28 mouse cellular contexts compared by ENCODE assay signal in the genomic region with DNA sequence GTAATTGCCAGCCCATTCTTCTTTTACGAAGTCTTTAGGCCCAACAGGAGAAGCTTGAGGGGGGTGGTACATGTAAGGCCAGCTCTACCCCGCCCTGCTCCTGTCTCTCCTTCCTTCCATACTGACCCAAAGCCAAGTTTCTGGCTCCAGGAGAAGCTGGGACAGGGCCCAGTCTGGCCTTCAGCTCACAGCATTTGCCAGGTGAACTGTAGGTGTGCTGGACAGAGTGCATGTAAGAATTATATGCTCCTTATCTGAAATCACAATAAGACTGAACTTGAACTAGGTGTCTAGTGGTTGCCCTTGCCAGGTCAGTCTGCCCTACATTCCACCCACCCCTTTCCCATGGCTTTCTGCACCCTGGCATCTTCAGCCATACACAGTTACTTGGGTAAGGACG.
DNase-seq lines count a peak whose midpoint lies in the region; ATAC-seq and TF ChIP-seq lines count a peak whose summit lies in the region.
"Had no signal": no experiment of that assay in that cellular context is flagged by ENCODE, and none has a peak within 500 bp of the region (broad histone marks: within the 10 kb centered on the region; RNA-seq: fewer than 3 reads in every experiment).

No protein-coding gene starts in this region.

- no peaks in the 10 kb centered on the region for H3K27me3 ChIP-seq in ES-Bruce4 (ENCODE audit: control insufficient read depth, insufficient read depth, low read length, poor library complexity, severe bottlenecking)
- H3K27me3 ChIP-seq in midbrain, embryonic 15.5 days (replicated peaks), result no peaks in the 10 kb centered on the region
- H3K27me3 ChIP-seq: embryonic facial prominence, embryonic 13.5 days; limb, embryonic 15.5 days had no signal

- TF ChIP-seq POLR2A in ES-Bruce4 (IDR thresholded peaks at IDR 0.05; ENCODE audit: insufficient read depth, low read length), result no peak

- WGBS in midbrain, embryonic 15.5 days, result 92% methylated on average over 3 of the region's 3 CpGs

- peaks cover 14% of the 10 kb centered on the region for H3K36me3 ChIP-seq in ES-Bruce4 (ENCODE audit: control insufficient read depth, insufficient read depth, low read length, poor library complexity, severe bottlenecking)
- no peaks in the 10 kb centered on the region for H3K36me3 ChIP-seq in midbrain, embryonic 15.5 days (replicated peaks)
- H3K36me3 ChIP-seq: embryonic facial prominence, embryonic 13.5 days; heart, embryonic 13.5 days; hindbrain, embryonic 10.5 days; hindbrain, embryonic 15.5 days; limb, embryonic 10.5 days; limb, embryonic 15.5 days had no signal

- no peaks in the 10 kb centered on the region for H3K9me3 ChIP-seq in ES-Bruce4 (replicated peaks; ENCODE audit: control insufficient read depth, insufficient read depth, low read length, poor library complexity, severe bottlenecking)
- H3K9me3 ChIP-seq in midbrain, embryonic 15.5 days, result no peaks in the 10 kb centered on the region
- H3K9me3 ChIP-seq: embryonic facial prominence, embryonic 13.5 days; heart, embryonic 13.5 days; hindbrain, embryonic 10.5 days; hindbrain, embryonic 15.5 days; limb, embryonic 10.5 days; limb, embryonic 15.5 days had no signal

- no peak overlapping the region for H3K4me2 ChIP-seq in midbrain, embryonic 15.5 days
- H3K4me2 ChIP-seq: embryonic facial prominence, embryonic 13.5 days; heart, embryonic 13.5 days; hindbrain, embryonic 15.5 days; limb, embryonic 15.5 days; lung, embryonic 14.5 days had no signal

- H3K4me3 ChIP-seq in ES-Bruce4 (ENCODE audit: low read depth, low read length), result no peak overlapping the region
- H3K4me3 ChIP-seq in midbrain, embryonic 15.5 days, result no peak overlapping the region
- H3K4me3 ChIP-seq: embryonic facial prominence, embryonic 13.5 days; gastrocnemius, adult 2 months; heart, embryonic 13.5 days; hindbrain, embryonic 10.5 days; hindbrain, embryonic 15.5 days; limb, embryonic 10.5 days; limb, embryonic 15.5 days had no signal

- H3K27ac ChIP-seq in ES-Bruce4 (ENCODE audit: insufficient read depth, low read length), result 0 out of 2 replicates have a peak overlapping the region, but pooled peaks have one; percentile 29
- H3K27ac ChIP-seq in midbrain, embryonic 15.5 days, result no peak overlapping the region
- H3K27ac ChIP-seq: embryonic facial prominence, embryonic 13.5 days; gastrocnemius, adult 2 months; heart, embryonic 13.5 days; hindbrain, embryonic 10.5 days; hindbrain, embryonic 15.5 days; limb, embryonic 10.5 days; limb, embryonic 15.5 days; liver, embryonic 14.5 days had no signal

- DNase-seq in cerebellum, adult 18-20 months, result peak; percentile 6 to 22
- no peak for DNase-seq in cerebellum, postnatal 4 days (ENCODE audit: low spot score in 2 of 2)
- DNase-seq in cerebellum, adult 9-10 months, result peak; percentile 18
- DNase-seq in cerebellum, postnatal 36 days, result peak; percentile 26 to 30
- no peak for DNase-seq in adrenal gland, postnatal 36 days
- DNase-seq: gastrocnemius, adult 2 months; gastrocnemius, postnatal 36 days; heart, postnatal 10 days; kidney, adult 11 months; kidney, postnatal 14 days; layer of hippocampus, adult 9-11 months; lung, embryonic 14.5 days; lung, postnatal 14 days; midbrain, embryonic 14.5 days; right cerebral cortex, adult 18-20 months; spleen, adult 18-20 months; thymus, postnatal 4 days had no signal

- ATAC-seq in midbrain, embryonic 15.5 days (replicated peaks), result no peak
- ATAC-seq: forebrain, embryonic 16.5 days; inflammation-experienced regulatory T-cells, adult 6 months had no signal

- TF ChIP-seq CTCF in ES-Bruce4 (IDR thresholded peaks at IDR 0.05; ENCODE audit: low read depth, low read length), result no peak

- peaks cover 22% of the 10 kb centered on the region for H3K4me1 ChIP-seq in ES-Bruce4 (ENCODE audit: control insufficient read depth, insufficient read depth, low read length)
- H3K4me1 ChIP-seq in midbrain, embryonic 15.5 days, result no peaks in the 10 kb centered on the region
- H3K4me1 ChIP-seq: heart, embryonic 13.5 days; hindbrain, embryonic 15.5 days; limb, embryonic 10.5 days; limb, embryonic 15.5 days had no signal

- H3K9ac ChIP-seq in ES-Bruce4 (ENCODE audit: low read depth, poor library complexity, severe bottlenecking), result no peak overlapping the region
- H3K9ac ChIP-seq in midbrain, embryonic 15.5 days, result no peak overlapping the region
- H3K9ac ChIP-seq: embryonic facial prominence, embryonic 13.5 days; heart, embryonic 13.5 days; hindbrain, embryonic 15.5 days; limb, embryonic 15.5 days; liver, embryonic 14.5 days; lung, embryonic 14.5 days had no signal

- no peak for TF ChIP-seq EP300 in ES-Bruce4 (IDR thresholded peaks at IDR 0.05; ENCODE audit: insufficient read depth, low read depth, low read length)

Comparison
In these comparisons a context has a peak if more than half of its experiments do, and no peak if none do; other contexts are left out.
1. DNase-seq: peak in cerebellum, adult 18-20 months (2 of 2), cerebellum, adult 9-10 months (single experiment) and cerebellum, postnatal 36 days (2 of 2); none in cerebellum, postnatal 4 days (0 of 2) and adrenal gland, postnatal 36 days (0 of 2).